Mouse (Mus musculus): ENCODE results near the gene Ints13. TPM values are rescaled to one million over a fixed set of nuclear protein-coding genes. Genes with fewer than 3 reads are reported as not detected.

Gene Ints13
- polyA plus RNA-seq (2015; fragmentation: Nextera tagmentation; extraction: Ambion mirVana) = 30.1 and 30.7 TPM in 2 replicates

- H3K9me3 ChIP-seq (replicated peaks; ENCODE audit: control insufficient read depth, low read length) = no peaks in the 10 kb centered on the region
- H3K4me3 ChIP-seq (ENCODE audit: low read depth, low read length) = peak within 1 kb of the TSS; percentile 96
- no peaks in the 10 kb centered on the region for H3K27me3 ChIP-seq (ENCODE audit: control insufficient read depth, insufficient read depth, low read depth, low read length)
- peak; percentile 92 for ATAC-seq (ENCODE audit: low read depth)
- peak within 1 kb of the TSS; percentile 100 for H3K27ac ChIP-seq (ENCODE audit: low read length)
- under 1% methylated on average over 77 of the region's 77 CpGs for whole genome bisulfite sequencing (ENCODE audit: insufficient replicate concordance)
- H3K9ac ChIP-seq (ENCODE audit: low read depth, low read length) = peak within 1 kb of the TSS; percentile 100
- H3K4me2 ChIP-seq (ENCODE audit: low read depth, low read length) = peak within 1 kb of the TSS; percentile 84
- H3K4me1 ChIP-seq (ENCODE audit: control insufficient read depth, low read depth, low read length) = peaks cover 17% of the 10 kb centered on the region
- no peaks in the 10 kb centered on the region; the same call in 1 of the 2 replicates for H3K36me3 ChIP-seq (ENCODE audit: control insufficient read depth, insufficient read depth)
Observed at GRCm38 (mm10) chr6:146577310-146578109, at the start of gene Ints13. TSS of gene Ints13 (minus strand) at chr6:146577835.

GRCm38 (mm10) chr6:146616670-146617069 lies 39.0 kb upstream of the Ints13 start:
- ATAC-seq (ENCODE audit: low read depth) = no peak
- 87% methylated on average over 2 of the region's 2 CpGs for WGBS (ENCODE audit: insufficient replicate concordance)
- H3K9me3 ChIP-seq (replicated peaks; ENCODE audit: control insufficient read depth, low read length) = no peaks in the 10 kb centered on the region
- peaks cover 35% of the 10 kb centered on the region for H3K4me1 ChIP-seq (ENCODE audit: control insufficient read depth, low read depth, low read length)
- peaks cover 55% of the 10 kb centered on the region for H3K36me3 ChIP-seq (ENCODE audit: control insufficient read depth, insufficient read depth)
- H3K4me3 ChIP-seq (ENCODE audit: low read depth, low read length) = no peak overlapping the region
- H3K27me3 ChIP-seq (ENCODE audit: control insufficient read depth, insufficient read depth, low read depth, low read length) = no peaks in the 10 kb centered on the region
- no peak overlapping the region for H3K9ac ChIP-seq (ENCODE audit: low read depth, low read length)
- no peak overlapping the region for H3K27ac ChIP-seq (ENCODE audit: low read length)
- H3K4me2 ChIP-seq (ENCODE audit: low read depth, low read length) = no peak overlapping the region

DNA sequence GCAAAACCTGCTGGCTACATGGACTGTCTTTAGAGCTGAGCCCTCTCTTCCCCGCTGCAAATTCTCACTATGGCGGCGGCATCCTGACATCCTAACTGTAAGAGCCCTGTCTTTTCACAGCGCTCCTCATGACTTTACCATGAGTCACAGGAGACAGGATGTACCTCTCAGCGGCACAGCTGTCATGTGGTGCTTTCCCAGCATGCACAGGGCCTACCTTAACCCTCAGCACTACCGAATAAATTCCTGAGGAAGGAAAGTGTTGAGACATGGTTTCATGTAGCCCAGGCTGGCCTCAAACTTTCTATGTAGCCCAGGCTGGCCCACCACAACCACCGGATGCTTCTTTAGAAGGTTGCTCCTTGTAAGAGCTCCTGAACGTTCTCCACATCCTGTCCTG lies 38.3 kb upstream of the Ints13 start:
- no peaks in the 10 kb centered on the region for H3K9me3 ChIP-seq (replicated peaks; ENCODE audit: control insufficient read depth, low read length)
- no peaks in the 10 kb centered on the region for H3K27me3 ChIP-seq (ENCODE audit: control insufficient read depth, insufficient read depth, low read depth, low read length)
- H3K27ac ChIP-seq (ENCODE audit: low read length) = no peak overlapping the region
- H3K4me3 ChIP-seq (ENCODE audit: low read depth, low read length) = no peak overlapping the region
- H3K4me2 ChIP-seq (ENCODE audit: low read depth, low read length) = no peak overlapping the region
- 88% methylated on average over 8 of the region's 8 CpGs for WGBS (ENCODE audit: insufficient replicate concordance)
- peaks cover 37% of the 10 kb centered on the region for H3K4me1 ChIP-seq (ENCODE audit: control insufficient read depth, low read depth, low read length)
- H3K36me3 ChIP-seq (ENCODE audit: control insufficient read depth, insufficient read depth) = peaks cover 53% of the 10 kb centered on the region
- no peak for ATAC-seq (ENCODE audit: low read depth)
- H3K9ac ChIP-seq (ENCODE audit: low read depth, low read length) = no peak overlapping the region

GRCm38 (mm10) chr6:146614541-146614940 lies 36.9 kb upstream of the Ints13 start:
- Histone ChIP-seq H3K4me2 (ENCODE audit: low read depth, low read length) (peak overlapping the region; percentile 41), H3K27me3 (ENCODE audit: control insufficient read depth, insufficient read depth, low read depth, low read length) (no peaks in the 10 kb centered on the region), H3K9me3 (replicated peaks; ENCODE audit: control insufficient read depth, low read length) (no peaks in the 10 kb centered on the region), H3K36me3 (ENCODE audit: control insufficient read depth, insufficient read depth) (peaks cover 52% of the 10 kb centered on the region), H3K9ac (ENCODE audit: low read depth, low read length) (no peak overlapping the region), H3K4me3 (ENCODE audit: low read depth, low read length) (no peak overlapping the region), H3K27ac (ENCODE audit: low read length) (peak overlapping the region; percentile 51), H3K4me1 (ENCODE audit: control insufficient read depth, low read depth, low read length) (peaks cover 51% of the 10 kb centered on the region)
- peak; percentile 74 for ATAC-seq (ENCODE audit: low read depth)
- 54% methylated on average over 5 of the region's 5 CpGs for WGBS (ENCODE audit: insufficient replicate concordance)

- H3K27ac ChIP-seq (ENCODE audit: low read length) = peak overlapping the region; percentile 51
- H3K27me3 ChIP-seq (ENCODE audit: control insufficient read depth, insufficient read depth, low read depth, low read length) = no peaks in the 10 kb centered on the region
- H3K36me3 ChIP-seq (ENCODE audit: control insufficient read depth, insufficient read depth) = peaks cover 54% of the 10 kb centered on the region
- 85% methylated on average over 5 of the region's 5 CpGs for WGBS (ENCODE audit: insufficient replicate concordance)
- H3K4me3 ChIP-seq (ENCODE audit: low read depth, low read length) = no peak overlapping the region
- H3K4me2 ChIP-seq (ENCODE audit: low read depth, low read length) = no peak overlapping the region; the same call in 1 of the 2 replicates
- H3K4me1 ChIP-seq (ENCODE audit: control insufficient read depth, low read depth, low read length) = peaks cover 52% of the 10 kb centered on the region
- H3K9me3 ChIP-seq (replicated peaks; ENCODE audit: control insufficient read depth, low read length) = no peaks in the 10 kb centered on the region
- H3K9ac ChIP-seq (ENCODE audit: low read depth, low read length) = no peak overlapping the region
- no peak for ATAC-seq (ENCODE audit: low read depth)
Observed at GRCm38 (mm10) chr6:146613907-146614306, 36.3 kb upstream of the Ints13 start.

GRCm38 (mm10) chr6:146612736-146613135 lies 35.1 kb upstream of the Ints13 start:
- peaks cover 45% of the 10 kb centered on the region for H3K36me3 ChIP-seq (ENCODE audit: control insufficient read depth, insufficient read depth)
- no peak overlapping the region; the same call in 1 of the 2 replicates for H3K9ac ChIP-seq (ENCODE audit: low read depth, low read length)
- H3K27ac ChIP-seq (ENCODE audit: low read length) = peak overlapping the region; percentile 98
- 92% methylated on average over 5 of the region's 5 CpGs for WGBS (ENCODE audit: insufficient replicate concordance)
- peaks cover 52% of the 10 kb centered on the region for H3K4me1 ChIP-seq (ENCODE audit: control insufficient read depth, low read depth, low read length)
- H3K27me3 ChIP-seq (ENCODE audit: control insufficient read depth, insufficient read depth, low read depth, low read length) = no peaks in the 10 kb centered on the region
- H3K4me3 ChIP-seq (ENCODE audit: low read depth, low read length) = no peak overlapping the region
- no peak for ATAC-seq (ENCODE audit: low read depth)
- H3K9me3 ChIP-seq (replicated peaks; ENCODE audit: control insufficient read depth, low read length) = no peaks in the 10 kb centered on the region
- no peak overlapping the region for H3K4me2 ChIP-seq (ENCODE audit: low read depth, low read length)

GRCm38 (mm10) chr6:146611897-146612296 lies 34.3 kb upstream of the Ints13 start:
- WGBS (ENCODE audit: insufficient replicate concordance) = 41% methylated on average over 7 of the region's 7 CpGs
- Histone ChIP-seq H3K4me3 (ENCODE audit: low read depth, low read length) (peak overlapping the region; percentile 25; the same call in 1 of the 2 replicates), H3K27ac (ENCODE audit: low read length) (peak overlapping the region; percentile 98), H3K4me1 (ENCODE audit: control insufficient read depth, low read depth, low read length) (peaks cover 52% of the 10 kb centered on the region), H3K36me3 (ENCODE audit: control insufficient read depth, insufficient read depth) (peaks cover 38% of the 10 kb centered on the region), H3K4me2 (ENCODE audit: low read depth, low read length) (peak overlapping the region; percentile 59), H3K9ac (ENCODE audit: low read depth, low read length) (peak overlapping the region; percentile 30), H3K9me3 (replicated peaks; ENCODE audit: control insufficient read depth, low read length) (no peaks in the 10 kb centered on the region), H3K27me3 (ENCODE audit: control insufficient read depth, insufficient read depth, low read depth, low read length) (no peaks in the 10 kb centered on the region)
- ATAC-seq (ENCODE audit: low read depth) = peak; percentile 83

DNA sequence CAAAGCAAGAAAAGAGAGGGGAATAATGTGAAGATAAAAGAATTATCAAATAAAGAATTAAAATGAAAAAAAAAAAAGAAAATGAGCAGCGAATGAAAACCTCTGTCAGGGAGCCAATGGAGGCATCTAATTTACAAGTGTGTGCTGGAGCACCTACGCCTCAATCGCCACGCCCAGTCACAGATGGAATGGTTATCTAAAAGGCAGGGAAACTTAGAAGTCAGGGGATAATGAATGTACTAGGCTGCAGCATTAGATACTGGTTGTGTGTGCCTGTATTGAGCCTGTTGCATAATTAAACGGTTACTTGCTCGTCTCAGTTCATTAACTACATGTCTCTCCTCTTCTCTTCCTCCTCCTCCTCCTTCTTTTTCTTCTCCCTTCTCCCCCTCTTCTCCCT lies 33.8 kb upstream of the Ints13 start:
- peaks cover 52% of the 10 kb centered on the region for H3K4me1 ChIP-seq (ENCODE audit: control insufficient read depth, low read depth, low read length)
- H3K27me3 ChIP-seq (ENCODE audit: control insufficient read depth, insufficient read depth, low read depth, low read length) = no peaks in the 10 kb centered on the region
- ATAC-seq (ENCODE audit: low read depth) = peak; percentile 89
- H3K36me3 ChIP-seq (ENCODE audit: control insufficient read depth, insufficient read depth) = peaks cover 33% of the 10 kb centered on the region
- peak overlapping the region; percentile 59 for H3K4me2 ChIP-seq (ENCODE audit: low read depth, low read length)
- peak overlapping the region; percentile 25; the same call in 1 of the 2 replicates for H3K4me3 ChIP-seq (ENCODE audit: low read depth, low read length)
- WGBS (ENCODE audit: insufficient replicate concordance) = 27% methylated on average over 6 of the region's 6 CpGs
- H3K9me3 ChIP-seq (replicated peaks; ENCODE audit: control insufficient read depth, low read length) = no peaks in the 10 kb centered on the region
- peak overlapping the region; percentile 30 for H3K9ac ChIP-seq (ENCODE audit: low read depth, low read length)
- H3K27ac ChIP-seq (ENCODE audit: low read length) = peak overlapping the region; percentile 98

- no peaks in the 10 kb centered on the region for H3K27me3 ChIP-seq (ENCODE audit: control insufficient read depth, insufficient read depth, low read depth, low read length)
- H3K9ac ChIP-seq (ENCODE audit: low read depth, low read length) = no peak overlapping the region
- ATAC-seq (ENCODE audit: low read depth) = no peak
- H3K4me1 ChIP-seq (ENCODE audit: control insufficient read depth, low read depth, low read length) = no peaks in the 10 kb centered on the region
- H3K9me3 ChIP-seq (replicated peaks; ENCODE audit: control insufficient read depth, low read length) = no peaks in the 10 kb centered on the region
- H3K4me2 ChIP-seq (ENCODE audit: low read depth, low read length) = no peak overlapping the region
- WGBS (ENCODE audit: insufficient replicate concordance) = 80% methylated on average over 10 of the region's 10 CpGs
- H3K27ac ChIP-seq (ENCODE audit: low read length) = no peak overlapping the region
- no peak overlapping the region for H3K4me3 ChIP-seq (ENCODE audit: low read depth, low read length)
- H3K36me3 ChIP-seq (ENCODE audit: control insufficient read depth, insufficient read depth) = peaks cover 39% of the 10 kb centered on the region
Observed at GRCm38 (mm10) chr6:146603651-146604050, 26.0 kb upstream of the Ints13 start.
